Mouse (Mus musculus): ENCODE measurements around the gene Prrg2. TPM values are rescaled to one million over a fixed set of nuclear protein-coding genes. Genes with fewer than 3 reads are reported as not detected.

Prrg2 gene
- 3.9 TPM for polyA plus RNA-seq (2014; fragmentation: Illumina TruSeq; extraction: RNeasy Lipid Tissue Mini Kit (QIAGEN cat#74804); ENCODE audit: low read depth, low replicate concordance)

DNA sequence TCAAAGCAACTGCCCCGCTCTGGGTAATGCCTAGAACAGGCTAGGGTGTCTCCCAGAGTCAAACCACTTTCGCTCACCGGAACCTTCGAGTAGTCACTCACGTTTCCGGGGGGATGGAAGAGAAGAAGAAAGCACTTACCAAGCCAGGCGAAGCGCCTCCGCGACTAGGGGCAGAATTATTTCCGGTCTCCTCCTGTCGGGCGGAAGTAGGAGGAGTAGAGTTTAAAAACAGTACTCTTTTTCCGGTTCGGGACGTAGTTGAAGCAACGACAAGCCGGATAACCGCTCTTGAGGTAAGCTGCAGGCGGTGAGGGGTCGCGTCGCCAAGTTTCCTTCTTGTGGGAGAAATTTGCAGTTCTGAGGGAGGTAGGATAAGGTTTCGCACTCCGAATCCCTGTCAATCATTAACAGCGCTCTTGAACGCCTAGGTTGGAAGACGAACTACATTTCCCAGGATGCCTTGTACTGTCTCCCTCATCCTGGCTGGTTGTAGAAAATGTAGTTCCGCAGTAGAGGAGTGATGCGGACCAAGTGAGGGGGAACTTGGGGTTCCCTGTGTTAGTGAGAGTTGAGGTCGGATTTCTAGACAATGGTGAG, at the start of gene Prrg2, which contains the start of gene Nosip:
Gene Prrg2, minus strand, starts transcription at position 439 of the 597 bp plus-strand sequence.
Gene Nosip, plus strand, starts transcription at position 191 of the 597 bp plus-strand sequence.

DNA sequence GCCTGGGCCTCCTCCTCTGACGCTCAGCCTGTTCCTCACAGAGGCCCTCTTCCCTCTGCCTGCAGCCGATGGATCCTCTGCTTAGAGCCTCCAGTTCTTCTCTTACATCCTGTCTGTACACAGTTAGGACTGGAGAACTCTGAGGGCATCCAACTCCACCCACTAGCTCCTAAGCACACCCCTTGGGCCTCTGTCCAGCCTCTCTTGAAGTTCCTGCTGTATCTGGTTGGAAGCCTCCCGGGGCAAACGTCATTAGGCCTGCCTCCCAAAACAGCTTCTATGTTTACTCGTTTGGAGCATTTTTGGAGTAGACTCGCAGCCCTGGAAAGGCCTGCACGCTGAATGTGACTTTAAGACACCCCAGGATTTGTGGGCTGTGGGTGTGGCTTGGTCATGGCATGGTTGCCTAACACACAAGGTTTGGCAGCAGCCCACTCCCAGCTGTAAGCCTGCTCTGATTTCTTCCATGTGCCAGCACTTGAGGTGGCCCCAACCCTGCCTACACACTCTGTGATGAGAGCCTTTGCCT, 41.2 kb upstream of the Prrg2 start, which contains the start of gene Fcgrt:
Gene Fcgrt, minus strand, starts transcription at position 200 of the 529 bp plus-strand sequence.

DNA sequence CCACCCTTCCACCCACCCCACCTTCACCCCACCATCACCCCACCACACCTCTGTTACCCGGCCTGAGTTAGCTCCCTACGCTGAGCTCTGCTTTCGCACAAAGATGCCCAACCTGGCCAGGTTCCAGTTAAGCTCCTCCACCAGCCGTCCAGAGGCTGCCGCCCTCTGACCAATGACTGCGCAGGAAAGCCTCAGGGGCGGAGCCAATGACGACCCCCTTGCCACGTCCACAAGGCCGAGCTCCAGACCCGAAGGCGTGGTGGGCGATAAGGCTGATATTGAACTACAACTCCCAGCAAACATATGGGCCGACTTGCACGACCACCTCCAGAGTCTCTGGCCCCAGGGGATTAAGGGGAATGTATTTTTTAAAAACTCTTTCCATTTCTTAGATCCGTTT, 29.6 kb upstream of the Prrg2 start, which contains the start of gene Rcn3:
Gene Rcn3, minus strand, starts transcription at position 174 of the 400 bp plus-strand sequence.

GRCm38 (mm10) chr7:45052862-45053116, 9.7 kb downstream of the Prrg2 start, which contains the start of gene Prr12:
TSS of gene Prr12 (minus strand) at chr7:45052881.

DNA sequence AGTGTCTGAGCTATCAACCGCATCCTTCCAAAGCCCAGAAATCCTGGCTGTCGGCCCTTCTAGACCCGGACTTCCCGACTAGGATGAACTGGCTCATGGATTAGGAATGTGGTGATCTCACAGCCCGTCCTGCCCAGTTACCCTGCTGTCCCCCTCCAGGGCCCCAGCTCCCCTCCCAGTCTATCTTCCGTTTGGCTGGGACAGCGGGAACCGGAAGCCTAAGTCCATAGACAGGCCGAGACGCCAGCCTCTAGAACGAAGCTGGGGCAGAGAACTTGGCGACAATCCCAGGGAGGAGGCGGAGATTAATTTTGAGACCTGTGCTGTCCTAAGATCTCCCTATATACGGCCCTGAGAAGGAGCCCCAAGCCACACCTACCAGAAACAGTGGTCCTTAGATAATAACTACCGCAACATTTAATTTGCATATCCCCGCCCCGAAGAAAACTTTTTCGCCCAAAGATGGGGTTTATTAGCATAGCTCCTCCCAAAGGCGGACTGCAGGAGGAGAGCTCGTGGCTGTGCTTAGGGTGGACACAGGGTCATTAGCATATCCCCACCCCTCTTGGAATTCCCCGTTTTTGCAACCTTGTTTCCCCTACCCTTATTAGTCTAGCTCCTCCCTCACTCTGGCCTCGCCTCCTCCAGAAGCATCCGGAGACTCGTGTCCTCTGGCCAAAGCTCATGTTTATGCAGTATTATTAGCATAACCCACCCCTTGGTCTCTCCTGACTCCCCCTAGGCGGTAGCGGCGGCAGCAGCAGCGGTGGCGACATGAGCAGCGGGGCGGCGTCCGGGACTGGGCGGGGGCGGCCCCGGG, 45.0 kb downstream of the Prrg2 start, which contains the start of gene Rras:
Gene Rras, plus strand, starts transcription at position 720 of the 820 bp plus-strand sequence.

GRCm38 (mm10) chr7:45015957-45016612, 46.4 kb downstream of the Prrg2 start, which contains the start of gene Scaf1:
TSS of gene Scaf1 (minus strand) at chr7:45016363.

Other genes starting within 250 kb of the Prrg2 start
- 4.8 TPM for gene Nup62, start 246.6 kb downstream of the Prrg2 start, polyA plus RNA-seq (2014; fragmentation: Illumina TruSeq; extraction: RNeasy Lipid Tissue Mini Kit (QIAGEN cat#74804); ENCODE audit: low read depth, low replicate concordance)
- gene Il4i1, start 246.3 kb downstream of the Prrg2 start, polyA plus RNA-seq (2014; fragmentation: Illumina TruSeq; extraction: RNeasy Lipid Tissue Mini Kit (QIAGEN cat#74804); ENCODE audit: low read depth, low replicate concordance): not detected
- gene Atf5, start 246.0 kb downstream of the Prrg2 start, polyA plus RNA-seq (2014; fragmentation: Illumina TruSeq; extraction: RNeasy Lipid Tissue Mini Kit (QIAGEN cat#74804); ENCODE audit: low read depth, low replicate concordance): 7.3 TPM
- 3.8 TPM for gene Akt1s1, start 213.7 kb downstream of the Prrg2 start, polyA plus RNA-seq (2014; fragmentation: Illumina TruSeq; extraction: RNeasy Lipid Tissue Mini Kit (QIAGEN cat#74804); ENCODE audit: low read depth, low replicate concordance)
- gene Tbc1d17, start 213.6 kb downstream of the Prrg2 start, polyA plus RNA-seq (2014; fragmentation: Illumina TruSeq; extraction: RNeasy Lipid Tissue Mini Kit (QIAGEN cat#74804); ENCODE audit: low read depth, low replicate concordance): 1.2 TPM
- 1.7 TPM for gene Pnkp, start 205.5 kb downstream of the Prrg2 start, polyA plus RNA-seq (2014; fragmentation: Illumina TruSeq; extraction: RNeasy Lipid Tissue Mini Kit (QIAGEN cat#74804); ENCODE audit: low read depth, low replicate concordance)
- not detected for gene Ptov1, start 192.9 kb downstream of the Prrg2 start, polyA plus RNA-seq (2014; fragmentation: Illumina TruSeq; extraction: RNeasy Lipid Tissue Mini Kit (QIAGEN cat#74804); ENCODE audit: low read depth, low replicate concordance)
- gene Med25, start 170.0 kb downstream of the Prrg2 start, polyA plus RNA-seq (2014; fragmentation: Illumina TruSeq; extraction: RNeasy Lipid Tissue Mini Kit (QIAGEN cat#74804); ENCODE audit: low read depth, low replicate concordance): 4.0 TPM
- gene Fuz, start 166.6 kb downstream of the Prrg2 start, polyA plus RNA-seq (2014; fragmentation: Illumina TruSeq; extraction: RNeasy Lipid Tissue Mini Kit (QIAGEN cat#74804); ENCODE audit: low read depth, low replicate concordance): 6.5 TPM
- 23.6 TPM for gene Ap2a1, start 133.2 kb downstream of the Prrg2 start, polyA plus RNA-seq (2014; fragmentation: Illumina TruSeq; extraction: RNeasy Lipid Tissue Mini Kit (QIAGEN cat#74804); ENCODE audit: low read depth, low replicate concordance)
- gene Tsks, start 119.5 kb downstream of the Prrg2 start, polyA plus RNA-seq (2014; fragmentation: Illumina TruSeq; extraction: RNeasy Lipid Tissue Mini Kit (QIAGEN cat#74804); ENCODE audit: low read depth, low replicate concordance): not detected
- 0.70 TPM for gene Cpt1c, start 87.8 kb downstream of the Prrg2 start, polyA plus RNA-seq (2014; fragmentation: Illumina TruSeq; extraction: RNeasy Lipid Tissue Mini Kit (QIAGEN cat#74804); ENCODE audit: low read depth, low replicate concordance)
- gene Prmt1, start 76.1 kb downstream of the Prrg2 start, polyA plus RNA-seq (2014; fragmentation: Illumina TruSeq; extraction: RNeasy Lipid Tissue Mini Kit (QIAGEN cat#74804); ENCODE audit: low read depth, low replicate concordance): 9.0 TPM
- gene Irf3, start 65.0 kb downstream of the Prrg2 start, polyA plus RNA-seq (2014; fragmentation: Illumina TruSeq; extraction: RNeasy Lipid Tissue Mini Kit (QIAGEN cat#74804); ENCODE audit: low read depth, low replicate concordance): 24.6 TPM
- gene Bcl2l12, start 64.0 kb downstream of the Prrg2 start, polyA plus RNA-seq (2014; fragmentation: Illumina TruSeq; extraction: RNeasy Lipid Tissue Mini Kit (QIAGEN cat#74804); ENCODE audit: low read depth, low replicate concordance): not detected
- 4.1 TPM for gene Scaf1, start 46.3 kb downstream of the Prrg2 start, polyA plus RNA-seq (2014; fragmentation: Illumina TruSeq; extraction: RNeasy Lipid Tissue Mini Kit (QIAGEN cat#74804); ENCODE audit: low read depth, low replicate concordance)
- gene Rras, start 44.7 kb downstream of the Prrg2 start, polyA plus RNA-seq (2014; fragmentation: Illumina TruSeq; extraction: RNeasy Lipid Tissue Mini Kit (QIAGEN cat#74804); ENCODE audit: low read depth, low replicate concordance): 5.8 TPM
- 0.41 TPM for gene Prr12, start 9.8 kb downstream of the Prrg2 start, polyA plus RNA-seq (2014; fragmentation: Illumina TruSeq; extraction: RNeasy Lipid Tissue Mini Kit (QIAGEN cat#74804); ENCODE audit: low read depth, low replicate concordance)
- gene Nosip, start 248 bp downstream of the Prrg2 start, polyA plus RNA-seq (2014; fragmentation: Illumina TruSeq; extraction: RNeasy Lipid Tissue Mini Kit (QIAGEN cat#74804); ENCODE audit: low read depth, low replicate concordance): 7.3 TPM
- not detected for gene Rcn3, start 29.5 kb upstream of the Prrg2 start, polyA plus RNA-seq (2014; fragmentation: Illumina TruSeq; extraction: RNeasy Lipid Tissue Mini Kit (QIAGEN cat#74804); ENCODE audit: low read depth, low replicate concordance)
- gene Fcgrt, start 41.2 kb upstream of the Prrg2 start, polyA plus RNA-seq (2014; fragmentation: Illumina TruSeq; extraction: RNeasy Lipid Tissue Mini Kit (QIAGEN cat#74804); ENCODE audit: low read depth, low replicate concordance): 21.6 TPM
- gene Rps11, start 61.8 kb upstream of the Prrg2 start, polyA plus RNA-seq (2014; fragmentation: Illumina TruSeq; extraction: RNeasy Lipid Tissue Mini Kit (QIAGEN cat#74804); ENCODE audit: low read depth, low replicate concordance): 313 TPM
- 287 TPM for gene Rpl13a, start 66.1 kb upstream of the Prrg2 start, polyA plus RNA-seq (2014; fragmentation: Illumina TruSeq; extraction: RNeasy Lipid Tissue Mini Kit (QIAGEN cat#74804); ENCODE audit: low read depth, low replicate concordance)
- gene Gm45713, start 73.6 kb upstream of the Prrg2 start, polyA plus RNA-seq (2014; fragmentation: Illumina TruSeq; extraction: RNeasy Lipid Tissue Mini Kit (QIAGEN cat#74804); ENCODE audit: low read depth, low replicate concordance): not detected
- 11.4 TPM for gene Flt3l, start 73.8 kb upstream of the Prrg2 start, polyA plus RNA-seq (2014; fragmentation: Illumina TruSeq; extraction: RNeasy Lipid Tissue Mini Kit (QIAGEN cat#74804); ENCODE audit: low read depth, low replicate concordance)
- 2.8 TPM for gene Pih1d1, start 91.6 kb upstream of the Prrg2 start, polyA plus RNA-seq (2014; fragmentation: Illumina TruSeq; extraction: RNeasy Lipid Tissue Mini Kit (QIAGEN cat#74804); ENCODE audit: low read depth, low replicate concordance)
- gene Aldh16a1, start 91.9 kb upstream of the Prrg2 start, polyA plus RNA-seq (2014; fragmentation: Illumina TruSeq; extraction: RNeasy Lipid Tissue Mini Kit (QIAGEN cat#74804); ENCODE audit: low read depth, low replicate concordance): 2.0 TPM
- not detected for gene Slc17a7, start 101.3 kb upstream of the Prrg2 start, polyA plus RNA-seq (2014; fragmentation: Illumina TruSeq; extraction: RNeasy Lipid Tissue Mini Kit (QIAGEN cat#74804); ENCODE audit: low read depth, low replicate concordance)
- not detected for gene Gfy, start 116.9 kb upstream of the Prrg2 start, polyA plus RNA-seq (2014; fragmentation: Illumina TruSeq; extraction: RNeasy Lipid Tissue Mini Kit (QIAGEN cat#74804); ENCODE audit: low read depth, low replicate concordance)
- gene Pth2, start 118.3 kb upstream of the Prrg2 start, polyA plus RNA-seq (2014; fragmentation: Illumina TruSeq; extraction: RNeasy Lipid Tissue Mini Kit (QIAGEN cat#74804); ENCODE audit: low read depth, low replicate concordance): not detected
- gene Ccdc155, start 142.2 kb upstream of the Prrg2 start, polyA plus RNA-seq (2014; fragmentation: Illumina TruSeq; extraction: RNeasy Lipid Tissue Mini Kit (QIAGEN cat#74804); ENCODE audit: low read depth, low replicate concordance): not detected
- gene Dkkl1, start 149.5 kb upstream of the Prrg2 start, polyA plus RNA-seq (2014; fragmentation: Illumina TruSeq; extraction: RNeasy Lipid Tissue Mini Kit (QIAGEN cat#74804); ENCODE audit: low read depth, low replicate concordance): not detected
- 2.2 TPM for gene Tead2, start 153.1 kb upstream of the Prrg2 start, polyA plus RNA-seq (2014; fragmentation: Illumina TruSeq; extraction: RNeasy Lipid Tissue Mini Kit (QIAGEN cat#74804); ENCODE audit: low read depth, low replicate concordance)
- gene Cd37, start 176.4 kb upstream of the Prrg2 start, polyA plus RNA-seq (2014; fragmentation: Illumina TruSeq; extraction: RNeasy Lipid Tissue Mini Kit (QIAGEN cat#74804); ENCODE audit: low read depth, low replicate concordance): 0.52 TPM
- gene Slc6a16, start 178.4 kb upstream of the Prrg2 start, polyA plus RNA-seq (2014; fragmentation: Illumina TruSeq; extraction: RNeasy Lipid Tissue Mini Kit (QIAGEN cat#74804); ENCODE audit: low read depth, low replicate concordance): not detected
- gene Slc6a21, start 214.8 kb upstream of the Prrg2 start, polyA plus RNA-seq (2014; fragmentation: Illumina TruSeq; extraction: RNeasy Lipid Tissue Mini Kit (QIAGEN cat#74804); ENCODE audit: low read depth, low replicate concordance): not detected

Measured in adrenal gland, adult 10 weeks (tissue).